Mouse (Mus musculus) right cerebral cortex, postnatal 10 days (tissue): ENCODE results near the gene Nlgn2.
A peak's percentile ranks its signal among the peaks of the same experiment; 100 is the strongest.

Experiments
- DNase-seq, 2 experiments: peaks; one replicate each; pipeline ENCODE4 v3.0.0; 2021; ENCODE audit warnings: low spot score in 2 of 2

Gene Nlgn2

GRCm38 (mm10) chr11:69795983-69796435 lies 41.6 kb downstream of the Nlgn2 start:
- no peak for DNase-seq

- peak; percentile 94 to 96 for DNase-seq
These were observed 42.2 kb downstream of the Nlgn2 start, which contains the start of gene Chrnb1 for GRCm38 (mm10) chr11:69795168-69795982. Gene Chrnb1, minus strand, starts transcription at chr11:69795943.

GRCm38 (mm10) chr11:69793429-69793828 lies 44.2 kb downstream of the Nlgn2 start:
- DNase-seq: no peak

- DNase-seq: no peak
These were observed 46.2 kb downstream of the Nlgn2 start for GRCm38 (mm10) chr11:69791420-69791819.

- no peak for DNase-seq
These were observed 48.2 kb downstream of the Nlgn2 start for GRCm38 (mm10) chr11:69789431-69789830.

- DNase-seq: no peak
These were observed 50.3 kb downstream of the Nlgn2 start for GRCm38 (mm10) chr11:69787306-69787705.

DNA sequence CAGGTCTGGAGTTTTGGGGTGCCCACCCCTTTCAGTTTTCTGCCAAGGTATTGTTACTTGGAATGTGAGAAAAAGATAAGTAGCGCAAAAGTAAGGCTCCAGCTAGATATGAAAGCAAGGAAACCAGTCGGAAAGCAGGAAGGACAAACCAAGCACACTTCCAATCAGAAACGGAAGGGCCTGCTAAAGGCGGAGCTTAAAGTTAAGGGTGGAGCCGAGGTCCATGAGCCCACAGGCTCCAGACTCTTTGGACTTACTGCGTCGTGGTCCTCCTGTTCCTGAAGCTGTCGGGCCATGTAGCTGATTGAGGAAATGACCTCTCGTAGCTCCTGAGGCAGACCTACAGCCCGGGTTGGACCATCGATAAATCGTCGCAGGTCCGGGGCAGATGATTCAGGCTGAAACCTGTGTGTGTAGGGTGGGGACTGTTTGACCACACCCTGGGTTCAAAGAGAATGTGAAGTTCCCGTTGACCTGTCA lies 52.8 kb downstream of the Nlgn2 start:
- DNase-seq: no peak

DNA sequence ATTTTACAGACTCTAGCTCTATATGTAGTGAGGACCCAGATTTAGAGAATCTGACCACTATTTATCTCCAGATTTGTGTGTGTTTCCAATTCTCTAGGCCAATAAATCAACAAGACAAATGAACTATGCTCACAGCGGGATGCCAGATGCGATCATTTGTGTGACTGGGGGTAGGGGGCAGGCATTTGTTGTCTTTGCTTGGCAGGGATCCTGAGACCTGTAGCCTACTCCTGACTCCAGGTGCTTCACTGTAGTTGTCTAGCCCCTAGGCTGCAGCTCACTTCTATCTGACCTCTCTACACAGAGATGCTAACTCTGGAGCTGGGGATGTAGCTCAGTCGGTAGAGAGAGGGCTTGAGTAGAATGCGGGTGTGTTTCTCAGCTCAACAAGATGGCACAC lies 55.8 kb downstream of the Nlgn2 start:
- DNase-seq: no peak

- no peak for DNase-seq
These were observed 58.6 kb downstream of the Nlgn2 start for GRCm38 (mm10) chr11:69778985-69779384.

- no peak for DNase-seq
These were observed 59.2 kb downstream of the Nlgn2 start for GRCm38 (mm10) chr11:69778258-69778982.

DNA sequence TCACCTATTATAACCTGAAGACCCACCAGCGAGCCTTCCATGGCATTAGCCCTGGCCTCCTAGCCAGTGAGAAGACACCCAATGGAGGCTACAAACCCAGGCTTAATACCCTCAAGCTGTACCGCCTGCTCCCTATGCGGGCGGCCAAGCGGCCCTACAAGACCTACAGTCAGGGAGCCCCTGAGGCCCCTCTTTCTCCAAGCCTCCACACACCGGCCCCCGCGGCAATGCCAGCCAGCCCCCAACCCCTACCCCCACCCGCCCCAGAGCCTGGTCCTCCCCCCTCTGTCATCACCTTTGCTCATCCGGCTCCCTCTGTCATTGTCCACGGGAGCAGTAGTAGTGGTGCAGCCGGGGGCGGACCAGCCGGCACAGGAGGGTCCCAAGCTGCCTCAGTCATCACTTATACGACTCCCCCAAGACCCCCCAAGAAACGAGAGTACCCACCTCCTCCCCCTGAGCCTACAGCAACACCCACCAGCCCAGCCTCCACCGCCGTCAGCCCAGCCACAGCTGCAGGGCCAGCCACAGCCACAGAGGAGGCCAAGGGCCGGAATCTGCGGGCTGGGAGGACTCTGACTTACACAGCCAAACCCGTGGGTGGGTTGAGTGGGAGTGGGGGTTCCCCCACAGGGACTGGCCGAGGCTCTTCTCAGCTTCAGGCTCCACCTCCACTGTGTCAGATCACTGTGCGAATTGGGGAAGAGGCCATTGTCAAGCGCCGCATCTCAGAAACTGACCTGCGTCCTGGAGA lies 59.9 kb downstream of the Nlgn2 start:
- DNase-seq: no peak

- no peak for DNase-seq
These were observed 61.1 kb downstream of the Nlgn2 start for GRCm38 (mm10) chr11:69776488-69776887.

DNA sequence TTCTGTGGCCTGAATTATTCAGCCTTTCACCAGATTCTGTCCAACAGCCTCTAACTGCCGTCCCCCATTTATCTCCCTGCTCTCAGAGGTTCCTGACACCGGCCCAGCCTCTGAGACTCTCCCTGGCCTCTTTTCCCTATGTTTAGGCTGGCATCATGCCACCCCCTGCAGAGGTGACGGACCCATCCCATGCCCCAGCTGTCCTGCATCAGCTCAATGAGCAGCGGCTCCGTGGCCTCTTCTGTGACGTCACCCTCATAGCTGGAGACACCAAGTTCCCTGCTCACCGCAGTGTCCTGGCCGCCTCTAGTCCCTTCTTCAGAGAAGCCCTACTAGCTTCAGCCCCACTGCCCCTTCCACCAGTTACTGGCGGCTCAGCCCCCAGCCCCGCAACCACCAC lies 61.9 kb downstream of the Nlgn2 start:
- DNase-seq: no peak

DNA sequence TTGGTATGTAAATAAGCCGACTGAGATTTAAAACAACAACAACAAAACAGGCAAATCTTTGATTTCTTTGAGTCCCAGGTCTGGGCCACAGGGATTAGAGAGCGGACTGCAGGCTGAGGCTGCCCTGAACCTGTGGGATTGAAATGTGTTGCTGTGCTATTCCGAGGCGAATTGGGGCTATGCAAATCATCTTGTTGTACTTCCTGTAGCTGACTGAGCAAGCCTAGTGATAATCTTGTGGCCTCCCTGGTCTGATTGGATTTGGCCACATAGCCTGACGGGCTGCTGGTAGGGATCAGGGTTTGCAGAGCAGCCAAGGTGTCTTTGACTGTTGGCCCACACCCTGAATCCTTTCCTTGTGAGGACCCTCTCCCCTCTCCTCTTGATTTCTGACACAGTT lies 62.6 kb downstream of the Nlgn2 start:
- peak in 1 of 2 experiments; percentile 14 for DNase-seq
